Mouse (Mus musculus) intestine, postnatal 0 days (tissue): ENCODE data around the gene Shisa2. TPM values are rescaled to one million over a fixed set of nuclear protein-coding genes. Genes with fewer than 3 reads are reported as not detected.
A peak's percentile ranks its signal among the peaks of the same experiment; 100 is the strongest.
"Not testable (repeated sequence)": the region's sequence is repeated elsewhere in the genome, so short reads cannot be mapped to it uniquely, and the experiment has no call there.

Source experiments
- ATAC-seq: fragments of 200-750 bp; cut with Nextera tagmentation; 2 replicates; pipeline ENCODE4 v1.8.0; 2017; ENCODE audit warnings: mild to moderate bottlenecking, moderate TSS enrichment, moderate library complexity
- H3K27ac ChIP-seq: fragments of 300-500 bp; sonication (generic); 2 replicates; pipeline ENCODE4 v1.5.1; 2014; ENCODE audit warnings: mild to moderate bottlenecking, low read depth, low read length, moderate library complexity
- H3K27me3 ChIP-seq: fragments of 300-500 bp; sonication (generic); replicated peaks from 2 replicates; pipeline ENCODE4 v1.6.1; 2014; ENCODE audit warnings: low read length, mixed read lengths; ENCODE audit not compliant: control insufficient read depth, insufficient read depth
- H3K36me3 ChIP-seq: fragments of 300-500 bp; sonication (generic); 2 replicates; pipeline ENCODE4 v1.6.1; 2014; ENCODE audit warnings: mild to moderate bottlenecking, moderate library complexity; ENCODE audit not compliant: control insufficient read depth, insufficient read depth
- H3K4me1 ChIP-seq: fragments of 300-500 bp; sonication (generic); replicated peaks from 2 replicates; pipeline ENCODE4 v1.6.1; 2014; ENCODE audit warnings: antibody characterized with exemption, low read length, mixed read lengths; ENCODE audit not compliant: control insufficient read depth, insufficient read depth
- H3K4me2 ChIP-seq: fragments of 300-500 bp; sonication (generic); replicated peaks from 2 replicates; pipeline ENCODE4 v1.6.1; 2014; ENCODE audit warnings: low read depth, mild to moderate bottlenecking, moderate library complexity
- H3K4me3 ChIP-seq: fragments of 300-500 bp; sonication (generic); 2 replicates; pipeline ENCODE4 v1.5.1; 2014; ENCODE audit warnings: low read depth, low read length
- H3K9ac ChIP-seq: fragments of 300-500 bp; sonication (generic); 2 replicates; pipeline ENCODE4 v1.6.1; 2014; ENCODE audit warnings: mild to moderate bottlenecking, low read depth, low read length
- H3K9me3 ChIP-seq: fragments of 300-500 bp; sonication (generic); 2 replicates; pipeline ENCODE4 v1.6.1; 2016; ENCODE audit warnings: mixed run types; ENCODE audit not compliant: control insufficient read depth
- CTCF ChIP-seq: sonication (generic); IDR thresholded peaks from 2 replicates; pipeline ENCODE4 v1.5.1; 2016; ENCODE audit warnings: low read depth, mild to moderate bottlenecking, control low read depth, antibody characterized with exemption, moderate library complexity
- WGBS: fragments of 180-500 bp; shearing (Covaris S2); extraction: QIAGEN DNeasy Blood & Tissue Kit; methylation state at CpG from one replicate; pipeline ENCODE4 v1.1.7; 2014; 5-methylcytosine and 5-hydroxymethylcytosine counted together
- polyA plus RNA-seq: library from polyadenylated mRNA; unstranded; fragments of >200 nt; fragmentation: Nextera tagmentation; extraction: Ambion mirVana; gene quantifications from 2 replicates; pipeline ENCODE4 v1.2.1, GENCODE M21; 2015

Shisa2 gene
- polyA plus RNA-seq, 1 experiment from 2014 or later, result 4.6 TPM

GRCm38 (mm10) chr14:59612920-59613625 lies 12.0 kb upstream of the Shisa2 start:
- no peak for ATAC-seq
- no peaks in the 10 kb centered on the region for H3K36me3 ChIP-seq
- H3K4me2 ChIP-seq, result no peak overlapping the region
- WGBS, result 45% methylated on average over 14 of the region's 14 CpGs
- H3K27me3 ChIP-seq, result no peaks in the 10 kb centered on the region
- TF ChIP-seq CTCF, result peak; percentile 78
- no peaks in the 10 kb centered on the region for H3K9me3 ChIP-seq
- no peak overlapping the region for H3K27ac ChIP-seq
- no peaks in the 10 kb centered on the region for H3K4me1 ChIP-seq
- H3K9ac ChIP-seq, result no peak overlapping the region
- no peak overlapping the region for H3K4me3 ChIP-seq

GRCm38 (mm10) chr14:59614149-59614548 lies 11.0 kb upstream of the Shisa2 start:
- H3K4me3 ChIP-seq, H3K9ac ChIP-seq, H3K36me3 ChIP-seq, H3K4me1 ChIP-seq, H3K9me3 ChIP-seq, H3K27ac ChIP-seq, H3K27me3 ChIP-seq, H3K4me2 ChIP-seq, ATAC-seq: not testable (repeated sequence)
- 79% methylated on average over 3 of the region's 3 CpGs for WGBS

GRCm38 (mm10) chr14:59616802-59617201 lies 8.3 kb upstream of the Shisa2 start:
- Histone ChIP-seq H3K4me2 (no peak overlapping the region), H3K27me3 (no peaks in the 10 kb centered on the region), H3K36me3 (no peaks in the 10 kb centered on the region), H3K27ac (no peak overlapping the region), H3K4me1 (no peaks in the 10 kb centered on the region), H3K4me3 (no peak overlapping the region), H3K9ac (no peak overlapping the region), H3K9me3 (no peaks in the 10 kb centered on the region)
- no peak for TF ChIP-seq CTCF
- WGBS, result 35% methylated on average over 7 of the region's 7 CpGs
- ATAC-seq, result no peak

GRCm38 (mm10) chr14:59624326-59624885 lies 702 bp upstream of the Shisa2 start:
- Histone ChIP-seq H3K9me3 (no peaks in the 10 kb centered on the region), H3K27ac (no peak overlapping the region), H3K4me2 (peak overlapping the region; percentile 99; the same call in 1 of the 2 replicates), H3K36me3 (no peaks in the 10 kb centered on the region), H3K4me1 (no peaks in the 10 kb centered on the region; the same call in 1 of the 2 replicates), H3K27me3 (0 out of 2 replicates have a peak, but pooled peaks cover 5% of the 10 kb centered on the region), H3K9ac (no peak overlapping the region), H3K4me3 (no peak overlapping the region)
- no peak for TF ChIP-seq CTCF
- ATAC-seq, result no peak
- WGBS, result 51% methylated on average over 9 of the region's 9 CpGs

GRCm38 (mm10) chr14:59625806-59626364 lies 777 bp downstream of the Shisa2 start:
- peak; percentile 21 for TF ChIP-seq CTCF
- 0 out of 2 replicates have a peak, but pooled peaks cover 6% of the 10 kb centered on the region for H3K36me3 ChIP-seq
- ATAC-seq, result peak; percentile 44
- peak overlapping the region; percentile 50; the same call in 1 of the 2 replicates for H3K9ac ChIP-seq
- H3K27ac ChIP-seq, result no peak overlapping the region
- peak overlapping the region; percentile 61 for H3K4me3 ChIP-seq
- WGBS, result under 1% methylated on average over 51 of the region's 51 CpGs
- 0 out of 2 replicates have a peak, but pooled peaks cover 5% of the 10 kb centered on the region for H3K27me3 ChIP-seq
- peak overlapping the region; percentile 99 for H3K4me2 ChIP-seq
- H3K9me3 ChIP-seq, result no peaks in the 10 kb centered on the region
- H3K4me1 ChIP-seq, result no peaks in the 10 kb centered on the region; the same call in 1 of the 2 replicates

- Histone ChIP-seq H3K9me3 (no peaks in the 10 kb centered on the region), H3K4me2 (peak overlapping the region; percentile 99), H3K27me3 (0 out of 2 replicates have a peak, but pooled peaks cover 5% of the 10 kb centered on the region), H3K9ac (no peak overlapping the region), H3K4me1 (no peaks in the 10 kb centered on the region; the same call in 1 of the 2 replicates), H3K36me3 (0 out of 2 replicates have a peak, but pooled peaks cover 6% of the 10 kb centered on the region), H3K4me3 (peak overlapping the region; percentile 61), H3K27ac (no peak overlapping the region)
- TF ChIP-seq CTCF, result no peak
- no peak for ATAC-seq
- WGBS, result 36% methylated on average over 8 of the region's 8 CpGs
Observed at GRCm38 (mm10) chr14:59626711-59627110, 1.6 kb downstream of the Shisa2 start.
